Mouse (Mus musculus) intestine, embryonic 14.5 days (tissue): ENCODE results near the gene Cd83. TPM values are rescaled to one million over a fixed set of nuclear protein-coding genes. Genes with fewer than 3 reads are reported as not detected.

Experiments
- ATAC-seq: fragments of 200-750 bp; cut with Nextera tagmentation; replicated peaks from 2 replicates; pipeline ENCODE4 v1.8.0; 2017; ENCODE audit warnings: low read depth, moderate number of reproducible peaks, moderate TSS enrichment, moderate library complexity; ENCODE audit not compliant: low FRiP score, low TSS enrichment
- DNase-seq: peaks from one replicate; pipeline ENCODE4 v3.0.0-alpha.2; 2018; ENCODE audit warnings: low spot score
- H3K27ac ChIP-seq: fragments of 300-500 bp; sonication (generic); 2 replicates; pipeline ENCODE4 v1.5.1; 2014; ENCODE audit warnings: low read depth, mild to moderate bottlenecking, control low read depth
- H3K27me3 ChIP-seq: fragments of 300-500 bp; sonication (generic); replicated peaks from 2 replicates; pipeline ENCODE4 v1.6.1; 2014; ENCODE audit warnings: low read length, control low read depth; ENCODE audit not compliant: control insufficient read depth, insufficient read depth
- H3K36me3 ChIP-seq: fragments of 300-500 bp; sonication (generic); 2 replicates; pipeline ENCODE4 v1.6.1; 2014; ENCODE audit warnings: low read length, control low read depth; ENCODE audit not compliant: control insufficient read depth, insufficient read depth
- H3K4me1 ChIP-seq: fragments of 300-500 bp; sonication (generic); replicated peaks from 2 replicates; pipeline ENCODE4 v1.6.1; 2014; ENCODE audit warnings: low read length, control low read depth, mixed read lengths; ENCODE audit not compliant: control insufficient read depth, insufficient read depth
- H3K4me2 ChIP-seq: fragments of 300-500 bp; sonication (generic); 2 replicates; pipeline ENCODE4 v1.6.1; 2014; ENCODE audit warnings: low read length
- H3K4me3 ChIP-seq: fragments of 300-500 bp; sonication (generic); 2 replicates; pipeline ENCODE4 v1.5.1; 2014; ENCODE audit warnings: low read depth, low read length, control low read depth, mixed read lengths
- H3K9ac ChIP-seq: fragments of 300-500 bp; sonication (generic); 2 replicates; pipeline ENCODE4 v1.6.1; 2014; ENCODE audit warnings: mild to moderate bottlenecking, low read length
- H3K9me3 ChIP-seq: fragments of 300-500 bp; sonication (generic); 2 replicates; pipeline ENCODE4 v1.6.1; 2016; ENCODE audit warnings: low read length, control low read depth; ENCODE audit not compliant: control insufficient read depth
- WGBS: fragments of 180-500 bp; shearing (Covaris S2); extraction: QIAGEN DNeasy Blood & Tissue Kit; methylation state at CpG from one replicate; pipeline ENCODE4 v1.1.7; 2014; 5-methylcytosine and 5-hydroxymethylcytosine counted together
- polyA plus RNA-seq: library from polyadenylated mRNA; unstranded; fragments of >200 nt; fragmentation: Nextera tagmentation; extraction: Ambion mirVana; gene quantifications from 2 replicates; pipeline ENCODE4 v1.2.1, GENCODE M21; 2014

Gene Cd83
- 9.4 and 11.6 TPM in 2 replicates for polyA plus RNA-seq

GRCm38 (mm10) chr13:43784725-43785711, at the start of gene Cd83:
Gene Cd83 (plus strand): TSS chr13:43784775.
- H3K4me1 ChIP-seq, result peaks cover 6% of the 10 kb centered on the region
- no peak within 1 kb of the TSS for H3K27ac ChIP-seq
- no peaks in the 10 kb centered on the region for H3K36me3 ChIP-seq
- H3K9ac ChIP-seq, result peak within 1 kb of the TSS; percentile 49
- H3K4me3 ChIP-seq, result peak within 1 kb of the TSS; percentile 56
- peak within 1 kb of the TSS; percentile 97 for H3K4me2 ChIP-seq
- ATAC-seq, result 0 out of 2 replicates have a peak, but pooled peaks have one; percentile 51
- 5% methylated on average over 73 of the region's 73 CpGs for WGBS
- H3K27me3 ChIP-seq, result peaks cover 24% of the 10 kb centered on the region; the same call in 1 of the 2 replicates
- DNase-seq, result peak; percentile 75
- H3K9me3 ChIP-seq, result no peaks in the 10 kb centered on the region

DNA sequence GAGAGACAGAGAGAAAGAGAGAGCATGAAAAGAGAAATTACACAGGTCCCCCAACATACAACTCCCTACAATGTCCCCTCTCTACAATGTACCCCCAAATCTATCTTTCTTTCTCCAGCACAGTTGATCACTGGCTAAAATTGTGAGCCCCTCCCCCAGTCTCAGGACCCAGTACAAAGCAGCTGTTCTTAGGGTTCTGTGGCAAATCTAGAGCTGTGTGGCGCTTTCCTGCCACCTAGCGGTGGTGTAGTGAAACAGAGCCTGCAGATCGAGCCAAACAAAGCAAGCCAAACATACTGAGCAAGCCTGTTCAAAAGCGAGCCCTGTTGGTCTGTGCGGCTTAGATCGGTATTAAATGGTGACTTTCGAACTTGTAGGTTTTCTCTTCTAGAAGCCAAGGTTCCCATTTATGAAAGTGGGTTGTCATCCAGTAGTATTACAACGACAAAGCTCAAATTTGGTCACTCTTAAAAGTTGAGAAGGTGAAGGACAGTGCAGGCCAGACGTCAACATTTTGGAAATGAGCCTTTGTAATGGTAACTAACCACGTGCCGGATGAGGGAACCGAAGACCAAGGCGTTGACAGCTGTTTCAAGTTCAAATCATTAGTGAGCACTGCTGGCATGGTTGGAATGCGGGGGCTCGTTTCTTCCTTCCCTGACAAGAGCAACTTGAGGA, 44.8 kb upstream of the Cd83 start:
- Histone ChIP-seq H3K4me2 (no peak overlapping the region), H3K27ac (no peak overlapping the region), H3K4me3 (no peak overlapping the region), H3K4me1 (no peaks in the 10 kb centered on the region), H3K9me3 (no peaks in the 10 kb centered on the region), H3K36me3 (no peaks in the 10 kb centered on the region), H3K27me3 (no peaks in the 10 kb centered on the region), H3K9ac (no peak overlapping the region)
- WGBS, result 30% methylated on average over 15 of the region's 15 CpGs
- DNase-seq, result peak; percentile 82
- 0 out of 2 replicates have a peak, but pooled peaks have one; percentile 71 for ATAC-seq

- Histone ChIP-seq H3K4me1 (no peaks in the 10 kb centered on the region), H3K4me3 (no peak overlapping the region), H3K27ac (no peak overlapping the region), H3K27me3 (no peaks in the 10 kb centered on the region), H3K36me3 (no peaks in the 10 kb centered on the region), H3K4me2 (no peak overlapping the region), H3K9me3 (no peaks in the 10 kb centered on the region), H3K9ac (no peak overlapping the region)
- ATAC-seq, result no peak
- DNase-seq, result no peak
- WGBS, result 81% methylated on average over 7 of the region's 7 CpGs
Observed at GRCm38 (mm10) chr13:43740276-43740608, 44.3 kb upstream of the Cd83 start.

DNA sequence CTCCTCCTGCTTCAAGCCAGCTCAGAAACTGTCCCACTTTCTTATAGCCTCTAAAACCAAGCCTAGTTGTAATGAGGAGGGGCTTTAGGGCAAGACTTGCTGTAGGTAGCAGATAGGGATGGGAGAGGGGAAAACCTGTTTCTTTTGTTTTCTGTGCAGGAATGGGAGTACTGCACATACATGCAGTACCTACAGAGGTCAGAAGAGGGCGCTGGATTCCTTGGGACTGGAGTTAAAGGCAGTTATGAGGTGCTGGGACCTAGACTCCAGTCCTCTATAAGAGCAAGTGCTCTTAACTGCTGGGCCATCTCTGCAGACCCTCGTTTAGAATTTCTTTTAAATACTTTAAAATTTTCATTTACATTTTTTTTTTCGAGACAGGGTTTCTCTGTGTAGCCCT, 41.9 kb upstream of the Cd83 start:
- no peaks in the 10 kb centered on the region for H3K27me3 ChIP-seq
- no peak overlapping the region for H3K4me3 ChIP-seq
- ATAC-seq (no peak), DNase-seq (no peak)
- H3K36me3 ChIP-seq, result no peaks in the 10 kb centered on the region
- no peaks in the 10 kb centered on the region for H3K4me1 ChIP-seq
- no peaks in the 10 kb centered on the region for H3K9me3 ChIP-seq
- no peak overlapping the region for H3K9ac ChIP-seq
- no peak overlapping the region for H3K27ac ChIP-seq
- WGBS, result 70% methylated on average over 3 of the region's 3 CpGs
- H3K4me2 ChIP-seq, result no peak overlapping the region

DNA sequence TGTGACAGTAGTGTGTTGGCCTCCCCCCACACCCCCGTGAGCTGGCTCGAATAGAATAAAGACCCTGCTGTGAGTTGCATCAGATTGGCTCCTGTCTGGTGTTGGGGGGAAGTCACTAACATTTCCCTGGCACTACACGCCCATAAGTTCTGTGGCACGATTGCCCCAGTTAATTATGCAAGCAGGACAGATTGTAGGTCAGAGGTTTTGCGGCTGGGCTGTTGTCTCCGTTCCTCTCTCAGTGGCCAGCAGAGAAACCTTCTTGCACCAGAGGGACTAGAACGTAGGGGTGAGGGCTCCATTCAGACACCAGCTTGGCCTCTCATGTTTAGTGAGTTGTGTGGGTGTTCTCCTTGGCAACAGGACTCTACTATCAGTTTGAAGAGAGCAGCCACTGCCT, 40.3 kb upstream of the Cd83 start:
- no peaks in the 10 kb centered on the region for H3K4me1 ChIP-seq
- H3K4me2 ChIP-seq, result no peak overlapping the region
- H3K27ac ChIP-seq, result no peak overlapping the region
- H3K9me3 ChIP-seq, result no peaks in the 10 kb centered on the region
- H3K27me3 ChIP-seq, result no peaks in the 10 kb centered on the region
- H3K9ac ChIP-seq, result no peak overlapping the region
- DNase-seq, result no peak
- ATAC-seq, result no peak
- no peak overlapping the region for H3K4me3 ChIP-seq
- WGBS, result 86% methylated on average over 7 of the region's 7 CpGs
- no peaks in the 10 kb centered on the region for H3K36me3 ChIP-seq

DNA sequence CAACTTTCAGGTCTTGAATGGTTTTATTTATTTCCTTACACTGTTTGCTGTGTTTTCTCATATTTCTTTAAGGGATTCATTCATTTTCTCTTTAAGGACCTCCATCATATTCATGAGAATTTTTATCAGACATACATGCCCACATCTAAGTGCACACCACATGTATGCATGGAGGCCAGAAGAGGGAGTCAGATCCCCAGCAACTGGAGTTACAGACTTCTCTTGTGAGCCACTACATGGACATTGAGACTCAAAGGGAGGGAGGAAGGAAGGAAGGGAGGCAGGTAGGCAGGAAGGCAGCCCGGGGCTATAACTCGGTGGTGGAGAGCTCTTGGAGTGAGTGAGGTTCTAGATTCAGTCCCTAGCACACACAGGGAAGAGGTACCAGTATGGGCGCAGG, 34.3 kb upstream of the Cd83 start:
- DNase-seq, result no peak
- H3K4me1 ChIP-seq, result peaks cover 2% of the 10 kb centered on the region; the same call in 1 of the 2 replicates
- H3K4me3 ChIP-seq, result no peak overlapping the region
- H3K36me3 ChIP-seq, result no peaks in the 10 kb centered on the region
- 66% methylated on average over 3 of the region's 3 CpGs for WGBS
- no peak overlapping the region for H3K27ac ChIP-seq
- no peak overlapping the region for H3K4me2 ChIP-seq
- ATAC-seq, result no peak
- no peaks in the 10 kb centered on the region for H3K9me3 ChIP-seq
- no peak overlapping the region for H3K9ac ChIP-seq
- H3K27me3 ChIP-seq, result no peaks in the 10 kb centered on the region

- Histone ChIP-seq H3K27ac (no peak overlapping the region), H3K27me3 (no peaks in the 10 kb centered on the region), H3K4me1 (peaks cover 2% of the 10 kb centered on the region; the same call in 1 of the 2 replicates), H3K36me3 (no peaks in the 10 kb centered on the region), H3K4me2 (no peak overlapping the region), H3K4me3 (no peak overlapping the region), H3K9ac (no peak overlapping the region), H3K9me3 (no peaks in the 10 kb centered on the region)
- ATAC-seq (no peak), DNase-seq (no peak)
- 92% methylated on average over 6 of the region's 6 CpGs for WGBS
Observed at GRCm38 (mm10) chr13:43750966-43751365, 33.6 kb upstream of the Cd83 start.

DNA sequence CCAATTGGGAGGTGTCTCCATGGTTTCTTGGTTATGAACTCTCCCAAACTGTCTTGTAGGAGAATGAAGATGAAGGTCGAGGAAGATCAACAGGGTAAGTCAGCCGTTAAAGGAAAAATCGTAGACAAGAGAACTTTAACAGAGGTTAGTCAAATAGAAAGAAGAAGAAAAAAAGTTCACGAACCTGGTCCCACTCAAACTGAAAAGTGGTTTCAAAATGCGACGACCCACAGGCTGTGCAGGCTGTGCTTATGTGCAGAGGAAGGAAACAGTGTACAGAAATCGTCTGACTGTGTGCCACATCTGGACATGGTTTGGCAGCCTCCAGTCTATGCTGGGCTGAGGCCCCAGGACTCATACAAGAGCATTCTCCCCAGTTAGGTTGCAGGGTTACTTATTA, 32.2 kb upstream of the Cd83 start:
- no peak overlapping the region for H3K4me3 ChIP-seq
- 85% methylated on average over 7 of the region's 7 CpGs for WGBS
- peaks cover 2% of the 10 kb centered on the region; the same call in 1 of the 2 replicates for H3K4me1 ChIP-seq
- no peak for ATAC-seq
- DNase-seq, result no peak
- no peaks in the 10 kb centered on the region for H3K9me3 ChIP-seq
- H3K9ac ChIP-seq, result no peak overlapping the region
- H3K27me3 ChIP-seq, result 0 out of 2 replicates have a peak, but pooled peaks cover 5% of the 10 kb centered on the region
- H3K27ac ChIP-seq, result no peak overlapping the region
- H3K4me2 ChIP-seq, result no peak overlapping the region
- no peaks in the 10 kb centered on the region for H3K36me3 ChIP-seq
